Mouse (Mus musculus) frontal cortex, adult (tissue): ENCODE results near the gene Fgfr2.
"Not testable (repeated sequence)": the region's sequence is repeated elsewhere in the genome, so short reads cannot be mapped to it uniquely, and the experiment has no call there.

Experiments
- ATAC-seq: cut with Nextera tagmentation; 2 replicates; pipeline ENCODE4 v1.9.2; 2017; ENCODE audit warnings: mild to moderate bottlenecking, moderate library complexity, mixed read lengths; ENCODE audit not compliant: low TSS enrichment

Fgfr2 gene

GRCm38 (mm10) chr7:132509110-132509509 lies 614.0 kb downstream of the Fgfr2 start:
- ATAC-seq, result no peak

GRCm38 (mm10) chr7:132507361-132507760 lies 615.8 kb downstream of the Fgfr2 start:
- no peak for ATAC-seq

DNA sequence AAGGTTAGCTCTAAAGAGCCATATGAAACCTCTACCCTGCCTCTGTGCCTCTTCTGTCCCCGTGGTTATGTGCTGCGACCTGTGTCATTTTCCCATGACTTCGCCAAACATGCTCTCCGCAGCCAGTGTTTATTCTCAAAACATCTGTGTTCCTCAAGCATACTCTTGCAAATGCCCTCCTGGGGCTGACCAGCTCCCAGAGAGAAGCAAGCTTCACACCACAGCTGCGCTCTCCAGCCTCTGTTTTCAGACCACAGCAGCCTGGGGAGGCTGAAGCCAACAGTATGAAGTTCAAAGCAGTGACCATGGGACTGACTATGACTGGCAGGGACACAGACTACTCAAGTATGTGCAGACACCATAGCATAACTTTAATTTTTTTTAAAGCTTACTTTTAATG lies 616.9 kb downstream of the Fgfr2 start:
- no peak for ATAC-seq

DNA sequence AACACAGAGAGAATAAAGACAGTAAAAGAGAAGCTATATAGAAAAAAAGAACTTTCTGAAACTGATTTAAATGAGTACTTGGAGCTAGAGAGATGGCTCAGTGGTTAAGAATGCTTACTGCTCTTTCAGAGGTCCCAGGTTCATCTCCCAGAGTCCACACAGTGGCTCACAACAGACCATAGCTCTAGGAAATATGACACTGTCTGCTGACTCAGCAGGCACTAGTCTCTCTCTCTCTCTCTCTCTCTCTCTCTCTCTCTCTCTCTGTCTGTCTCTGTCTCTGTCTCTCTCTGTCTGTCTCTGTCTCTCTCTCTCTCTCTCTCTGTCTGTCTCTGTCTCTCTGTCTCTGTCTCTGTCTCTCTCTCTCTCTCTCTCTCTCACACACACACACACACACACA lies 620.7 kb downstream of the Fgfr2 start:
- not testable (repeated sequence) for ATAC-seq

DNA sequence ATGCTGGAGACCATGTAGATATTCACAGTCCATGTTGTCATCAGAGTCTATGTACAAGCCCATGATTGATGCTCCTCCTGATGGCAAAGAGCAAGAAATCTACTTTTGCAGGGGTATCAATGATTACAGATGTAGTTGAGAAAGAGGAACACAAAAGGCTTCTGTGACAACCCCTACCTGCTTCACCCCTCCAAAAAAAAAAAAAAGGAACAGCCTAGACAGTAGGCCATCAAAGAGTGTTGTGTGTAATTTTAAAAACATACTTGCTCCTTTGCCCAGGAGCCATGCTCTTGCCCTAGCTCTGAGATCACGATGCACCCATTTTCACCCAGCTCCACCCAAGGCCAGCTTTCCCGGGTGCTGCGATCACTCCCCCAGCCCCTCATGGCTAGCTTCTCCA lies 626.0 kb downstream of the Fgfr2 start:
- no peak for ATAC-seq

- no peak for ATAC-seq
These were observed 628.9 kb downstream of the Fgfr2 start for GRCm38 (mm10) chr7:132494263-132494662.

GRCm38 (mm10) chr7:132493632-132494031 lies 629.5 kb downstream of the Fgfr2 start:
- ATAC-seq, result no peak

GRCm38 (mm10) chr7:132491902-132492301 lies 631.2 kb downstream of the Fgfr2 start:
- no peak for ATAC-seq

DNA sequence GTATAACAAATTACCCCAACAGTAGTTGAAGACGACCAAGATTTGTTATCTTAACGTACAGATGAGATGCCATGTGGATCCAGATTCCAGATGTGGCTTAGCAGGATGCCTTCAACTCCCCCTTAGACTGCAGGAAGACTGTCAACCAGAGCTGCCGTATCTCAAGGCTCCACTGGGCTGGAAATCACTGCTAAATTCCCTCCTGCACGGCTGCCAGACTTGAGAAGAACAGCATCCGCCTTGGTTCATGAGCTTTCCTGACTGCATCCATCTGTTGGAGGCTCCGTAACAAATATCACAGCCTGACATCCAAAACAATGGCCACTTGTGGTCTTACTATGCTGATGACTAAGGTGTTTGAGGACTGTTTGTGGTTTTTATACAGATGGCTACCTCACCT lies 635.8 kb downstream of the Fgfr2 start:
- no peak for ATAC-seq

DNA sequence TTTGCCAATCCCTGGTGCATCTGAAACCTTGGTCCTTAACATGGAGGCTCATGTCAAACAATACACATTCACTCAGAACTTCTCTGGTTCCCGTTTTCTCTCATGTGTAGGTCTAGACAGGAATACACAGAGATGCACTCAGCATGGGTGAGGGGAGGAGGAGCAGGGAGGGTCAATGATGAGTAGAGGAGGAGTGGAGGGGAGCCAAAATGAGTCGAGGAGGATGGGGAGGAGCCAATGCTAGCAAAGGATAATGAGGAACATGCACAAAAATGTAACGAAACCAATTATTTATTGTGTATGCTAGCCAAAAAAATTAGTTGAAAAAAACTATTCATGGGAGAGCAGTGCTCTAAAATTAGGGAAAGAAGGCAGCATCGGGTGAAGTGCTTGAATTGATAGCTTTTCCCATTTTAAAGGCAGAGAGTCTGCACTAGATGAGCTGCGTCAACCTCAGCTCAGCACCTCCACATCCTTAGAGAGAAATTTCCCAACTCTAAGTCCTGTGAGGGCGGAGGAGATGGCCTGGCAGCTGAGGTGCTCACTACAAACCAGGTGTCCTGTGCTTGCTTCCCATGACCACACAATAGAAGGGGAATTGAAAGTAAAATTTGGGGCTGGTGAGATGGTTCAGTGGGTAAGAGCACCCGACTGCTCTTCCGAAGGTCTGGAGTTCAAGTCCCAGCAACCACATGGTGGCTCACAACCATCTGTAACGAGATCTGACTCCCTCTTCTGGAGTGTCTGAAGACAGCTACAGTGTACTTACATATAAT lies 636.6 kb downstream of the Fgfr2 start:
- no peak for ATAC-seq

DNA sequence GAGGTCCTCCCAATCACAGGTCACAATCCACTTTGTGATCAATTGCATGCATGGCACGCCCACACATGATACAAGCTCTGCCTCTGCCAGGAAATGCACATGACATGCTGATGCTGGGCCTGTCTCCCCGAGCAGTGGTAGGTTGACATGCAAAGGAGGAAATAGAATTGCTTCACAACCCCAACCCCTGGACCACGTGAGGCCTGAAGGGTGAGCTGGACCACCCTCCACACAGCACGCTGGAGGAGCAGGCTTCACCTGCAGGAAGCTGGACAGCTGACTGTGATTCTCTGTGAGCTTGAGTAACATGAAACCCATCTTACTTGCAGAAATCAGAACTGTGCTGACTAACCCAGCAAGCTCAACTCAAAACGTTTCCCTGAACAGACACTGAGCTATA lies 638.7 kb downstream of the Fgfr2 start:
- ATAC-seq, result no peak

- ATAC-seq, result no peak
These were observed 642.3 kb downstream of the Fgfr2 start for GRCm38 (mm10) chr7:132480696-132481306.

- ATAC-seq, result no peak
These were observed 644.8 kb downstream of the Fgfr2 start for GRCm38 (mm10) chr7:132478295-132478809.

DNA sequence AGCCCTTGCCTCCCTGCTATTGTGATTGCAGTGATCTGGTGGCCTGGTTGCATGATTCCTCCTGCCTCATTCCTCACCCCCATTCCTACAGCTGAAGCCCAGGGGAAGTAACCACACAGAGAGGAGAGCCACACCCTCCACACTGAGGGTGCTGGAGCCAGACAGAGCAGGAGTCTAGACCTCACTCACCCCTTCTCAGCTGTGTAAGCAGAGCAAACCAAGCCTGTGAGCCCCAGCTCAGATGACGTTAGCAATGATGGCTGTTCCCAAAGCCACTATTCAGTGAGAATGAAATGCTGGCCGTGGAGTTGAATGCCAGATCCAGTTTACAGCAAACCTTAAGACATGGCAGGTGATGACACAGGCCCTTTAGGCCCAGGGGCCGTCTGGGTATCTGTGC lies 645.4 kb downstream of the Fgfr2 start:
- ATAC-seq, result no peak

GRCm38 (mm10) chr7:132476491-132476890 lies 646.7 kb downstream of the Fgfr2 start:
- ATAC-seq, result no peak

DNA sequence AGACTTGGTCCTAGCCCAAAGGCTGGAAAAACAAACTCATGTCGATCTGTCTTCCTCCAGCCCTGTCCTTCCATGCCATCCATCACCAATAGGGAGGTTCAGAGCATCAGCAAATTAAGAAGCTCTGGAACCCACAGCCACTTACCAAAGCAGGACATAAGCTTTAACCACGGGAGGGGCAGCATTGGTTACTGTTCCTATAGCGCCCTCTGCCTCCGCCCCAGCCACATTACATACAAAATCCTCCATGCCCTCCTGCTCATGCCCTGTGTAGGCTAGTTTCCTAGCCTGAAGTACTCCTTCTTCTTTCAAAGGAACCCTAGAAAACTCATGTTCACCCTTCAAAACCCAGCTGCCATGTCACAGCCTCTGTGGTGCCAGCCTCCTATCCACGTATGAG lies 648.1 kb downstream of the Fgfr2 start:
- ATAC-seq, result peak; percentile 74

DNA sequence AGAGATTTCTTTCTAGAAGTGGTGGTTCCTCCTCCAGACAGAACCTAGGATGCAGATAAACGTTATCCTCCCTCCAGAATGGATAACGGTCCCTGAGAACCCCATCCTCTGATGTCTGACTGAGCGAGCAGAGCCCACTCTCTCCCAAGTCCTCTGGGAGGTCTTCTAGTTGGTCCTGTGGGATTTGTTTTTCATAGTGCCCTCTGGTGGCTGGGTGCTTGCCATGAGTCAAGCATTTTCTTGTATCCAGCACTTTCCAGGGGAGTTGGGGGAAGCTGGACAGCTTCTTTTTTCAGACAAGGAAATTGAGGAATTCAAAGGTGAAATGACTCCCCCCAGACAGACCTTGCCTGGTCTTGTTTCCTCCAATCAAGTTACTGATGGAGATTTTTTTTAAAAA lies 651.8 kb downstream of the Fgfr2 start:
- no peak for ATAC-seq

GRCm38 (mm10) chr7:132468391-132468790 lies 654.8 kb downstream of the Fgfr2 start:
- no peak for ATAC-seq

GRCm38 (mm10) chr7:132465897-132466296 lies 657.3 kb downstream of the Fgfr2 start:
- ATAC-seq, result no peak

DNA sequence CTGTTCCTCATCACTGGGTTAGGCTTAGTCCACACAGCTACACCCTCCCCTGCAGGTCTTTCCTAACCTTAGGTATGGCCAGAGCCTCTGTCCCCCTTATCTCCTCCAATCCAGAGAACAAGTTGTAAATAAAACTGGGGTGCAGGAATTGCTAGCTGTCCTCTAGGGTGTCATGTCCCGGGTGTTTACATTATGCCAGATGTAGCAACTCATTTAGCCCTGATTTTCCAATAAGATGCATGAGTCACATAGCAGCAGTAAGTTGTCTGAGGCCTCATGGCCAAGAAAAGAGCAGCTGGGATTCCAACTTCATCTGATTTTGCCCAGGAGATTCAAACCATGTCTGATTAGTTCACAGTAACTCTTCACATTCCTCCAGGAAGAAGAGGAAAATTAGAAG lies 658.3 kb downstream of the Fgfr2 start:
- ATAC-seq, result peak; percentile 44; the same call in 1 of the 2 replicates

GRCm38 (mm10) chr7:132458493-132458892 lies 664.7 kb downstream of the Fgfr2 start:
- ATAC-seq, result no peak

- ATAC-seq, result no peak
These were observed 668.0 kb downstream of the Fgfr2 start for GRCm38 (mm10) chr7:132455071-132455720.
